Mouse (Mus musculus) testis, adult 2 months (tissue): ENCODE results near the gene Wdr12.

Experiments used
- CTCF ChIP-seq: fragments of 200-500 bp; IDR thresholded peaks from 2 replicates; pipeline ENCODE4 v1.5.1; 2012; ENCODE audit warnings: low read depth, mild to moderate bottlenecking, inconsistent platforms, low read length, moderate library complexity; ENCODE audit not compliant: control insufficient read depth, insufficient read depth, insufficient replicate concordance
- POLR2A ChIP-seq: fragments of 200-500 bp; IDR thresholded peaks from 2 replicates; pipeline ENCODE4 v1.6.1; 2012; ENCODE audit warnings: low read depth, mild to moderate bottlenecking, inconsistent platforms, low read length, moderate library complexity; ENCODE audit not compliant: control insufficient read depth

DNA sequence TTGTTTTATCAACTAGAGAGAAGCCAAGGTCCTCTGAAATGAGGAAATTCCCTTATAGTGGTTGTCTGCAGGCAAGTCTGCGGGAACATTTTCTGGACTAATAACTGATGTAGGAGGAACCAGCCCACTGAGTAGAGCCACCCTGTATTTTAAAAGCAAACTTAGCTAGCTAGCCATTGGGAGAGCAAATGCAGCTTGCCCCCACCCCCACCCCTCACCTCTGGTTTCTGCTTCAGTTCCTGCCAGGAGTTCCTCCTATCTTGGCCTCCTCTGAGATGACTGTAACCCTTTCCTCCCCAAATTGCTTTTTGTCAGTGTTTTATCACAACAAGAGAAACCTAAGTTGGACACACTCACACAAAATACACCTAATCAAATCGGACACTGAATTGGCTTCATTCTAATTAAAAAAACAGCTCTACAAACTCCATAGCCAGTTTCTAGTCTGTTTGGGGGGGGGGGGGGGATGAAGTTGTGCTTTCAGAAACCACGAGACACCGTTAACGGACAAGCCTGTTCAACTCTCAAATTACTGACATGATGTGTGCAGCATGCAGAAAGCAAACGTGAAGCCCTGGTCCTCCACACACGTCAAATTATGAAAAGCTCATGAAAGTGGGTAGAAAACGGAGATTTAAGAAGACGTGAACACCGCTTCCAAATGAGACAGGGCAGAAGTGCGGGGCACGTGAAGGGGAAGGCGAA lies 1.7 kb downstream of the Wdr12 start:
- TF ChIP-seq CTCF (no peak), POLR2A (no peak)
